Mouse (Mus musculus) left cerebral cortex, postnatal 25 days (tissue): ENCODE results near the gene Ltbp1. TPM values are rescaled to one million over a fixed set of nuclear protein-coding genes. Genes with fewer than 3 reads are reported as not detected.
A peak's percentile ranks its signal among the peaks of the same experiment; 100 is the strongest.

Experiments
- DNase-seq, 2 experiments: peaks; one replicate each; pipeline ENCODE4 v3.0.0; 2022; ENCODE audit warnings: low spot score in 2 of 2, mixed read lengths in 1 of 2
- intact Hi-C: fragments of 180-260 bp; cut with DNase I; formaldehyde crosslinking; loops from one replicate; pipeline ENCODE4 v1.15.1; 2025
- total RNA-seq, 2 experiments: library from RNA; stranded (reverse); gene quantifications; 2 replicates each; pipeline ENCODE4 v1.2.3; 2021

Gene Ltbp1
- total RNA-seq, 2 experiments from 2014 or later: 8.9 to 9.1 TPM

DNA sequence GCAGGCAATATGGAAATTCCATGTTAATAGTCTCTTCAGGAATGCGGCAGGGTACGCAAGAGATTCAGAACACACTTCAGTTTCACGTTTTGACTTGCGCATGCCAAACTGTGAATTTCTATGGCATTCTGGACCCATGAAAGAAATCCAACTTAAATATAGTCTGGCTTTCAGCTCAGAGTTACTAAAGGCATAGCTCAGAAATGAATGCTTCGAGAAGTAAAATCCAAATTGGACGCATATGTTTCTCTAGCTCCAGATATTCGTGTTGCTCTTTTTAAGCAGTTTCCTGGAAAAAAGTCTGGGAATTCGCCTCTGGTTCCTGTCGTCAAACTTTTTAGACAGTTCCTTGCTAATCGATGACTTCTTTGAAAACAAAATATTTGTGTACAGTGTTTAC is 318.4 kb downstream of the Ltbp1 start:
- no peak for DNase-seq
- intact Hi-C loops: no loop called here

DNA sequence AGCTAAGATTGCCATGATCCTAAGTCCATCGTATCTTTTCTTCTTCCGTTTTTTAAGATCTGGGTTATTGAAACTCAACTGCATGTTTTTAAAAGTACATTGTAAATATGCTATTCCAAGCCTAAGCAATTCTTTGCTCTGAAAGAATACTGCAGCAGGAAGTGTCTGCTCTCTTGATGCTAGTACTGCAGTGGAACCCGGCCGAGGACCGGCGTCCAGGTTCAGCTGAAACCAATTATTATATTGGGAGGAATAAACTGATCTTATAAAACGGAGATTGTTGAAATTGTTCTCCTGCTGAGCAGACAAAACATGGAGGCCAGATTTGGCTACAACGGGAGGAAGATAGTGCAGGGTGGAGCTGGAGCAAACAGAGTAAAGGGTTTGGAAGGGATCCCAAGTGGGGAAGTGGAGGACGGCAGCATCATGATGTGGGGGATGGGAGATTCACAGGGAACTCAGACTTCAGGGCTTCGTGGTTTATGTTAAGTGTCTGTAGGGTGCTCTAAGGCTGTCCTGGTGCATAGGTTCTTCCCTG is 322.8 kb downstream of the Ltbp1 start:
- DNase-seq: no peak
- intact Hi-C loops: no loop called here

DNA sequence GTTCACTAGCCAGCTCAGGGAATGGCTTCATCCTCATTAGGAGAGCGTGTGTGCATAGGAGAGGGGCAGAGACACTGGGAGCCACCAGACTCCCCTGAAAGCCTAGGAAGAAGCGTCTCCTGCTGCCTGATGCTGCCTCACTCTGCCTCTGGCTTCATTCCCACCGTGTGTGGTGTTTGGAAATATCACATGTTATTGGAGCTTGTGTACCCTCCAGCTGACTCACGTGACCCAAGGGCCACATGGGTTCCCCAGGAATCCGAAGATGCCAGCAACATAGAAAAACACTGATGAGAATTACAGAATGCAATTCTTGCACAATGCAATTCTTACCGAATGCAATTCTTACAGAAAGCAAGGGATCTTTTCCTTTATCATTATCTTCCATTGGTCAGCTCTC is 325.0 kb downstream of the Ltbp1 start:
- no peak for DNase-seq
- intact Hi-C loops: no loop called here

DNA sequence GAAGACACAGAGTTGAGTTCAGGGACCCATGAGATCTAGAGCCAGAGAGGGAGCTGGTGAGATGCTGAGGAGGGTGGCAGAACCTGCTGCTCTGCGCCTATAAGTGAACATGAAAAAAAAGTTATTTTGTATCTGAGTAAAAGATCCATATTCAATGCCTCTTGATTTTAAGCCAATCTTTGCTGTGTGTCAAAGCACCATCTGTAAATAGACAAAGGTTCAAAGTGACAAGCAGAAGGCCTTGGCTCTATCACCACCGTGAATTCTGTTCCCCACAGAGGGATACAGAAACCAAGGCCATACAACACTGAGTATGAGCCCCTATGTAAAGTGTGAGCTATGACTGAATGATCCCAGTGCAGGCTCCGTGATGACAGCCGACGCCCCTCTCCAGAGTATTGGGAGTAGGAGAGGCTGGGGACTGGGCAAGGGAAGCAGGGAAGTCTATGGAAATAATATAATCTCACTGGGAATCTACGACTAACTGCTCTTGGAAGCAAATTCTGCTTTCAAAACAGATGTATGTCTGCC is 326.1 kb downstream of the Ltbp1 start:
- DNase-seq: no peak
- intact Hi-C loops: no loop called here

DNA sequence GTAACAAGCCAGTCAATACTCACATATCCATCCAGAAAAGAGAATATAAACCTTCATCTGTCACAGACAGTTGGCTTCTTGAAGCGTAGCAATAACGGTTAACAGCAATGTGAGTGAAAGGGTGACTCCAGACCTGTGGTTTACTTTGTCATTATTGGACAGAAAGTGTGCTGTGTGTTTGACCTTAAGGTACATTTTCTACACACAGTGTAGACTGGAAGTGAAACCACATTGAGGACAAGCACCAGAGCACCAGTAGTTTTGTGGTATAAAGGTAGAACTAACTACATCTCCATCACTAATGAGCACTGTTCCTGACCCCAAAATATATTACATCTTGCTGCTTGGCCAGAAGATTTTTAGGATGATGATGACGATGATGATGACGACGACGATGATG is 326.9 kb downstream of the Ltbp1 start:
- intact Hi-C loops: no loop called here
- DNase-seq: no peak

DNA sequence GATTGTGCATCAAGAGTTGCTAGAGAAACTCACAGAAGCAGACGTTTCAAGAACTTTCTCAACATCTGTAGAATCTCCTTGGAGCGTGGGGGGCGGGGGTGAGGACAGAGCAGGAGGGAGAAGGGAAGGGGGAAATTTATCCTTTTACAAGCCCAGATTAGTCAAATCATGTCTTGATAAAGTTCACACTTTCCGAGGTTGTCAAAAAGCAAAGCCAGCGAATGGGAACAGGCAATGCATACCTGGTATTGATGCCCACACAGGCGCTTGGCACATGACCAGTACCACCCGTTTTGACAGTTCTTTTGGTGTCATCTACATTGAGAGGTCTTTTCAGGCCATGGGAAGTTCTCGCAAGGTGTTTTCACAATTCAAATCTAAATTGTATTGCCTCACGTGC is 327.6 kb downstream of the Ltbp1 start:
- no peak for DNase-seq
- intact Hi-C loops: no loop called here

DNA sequence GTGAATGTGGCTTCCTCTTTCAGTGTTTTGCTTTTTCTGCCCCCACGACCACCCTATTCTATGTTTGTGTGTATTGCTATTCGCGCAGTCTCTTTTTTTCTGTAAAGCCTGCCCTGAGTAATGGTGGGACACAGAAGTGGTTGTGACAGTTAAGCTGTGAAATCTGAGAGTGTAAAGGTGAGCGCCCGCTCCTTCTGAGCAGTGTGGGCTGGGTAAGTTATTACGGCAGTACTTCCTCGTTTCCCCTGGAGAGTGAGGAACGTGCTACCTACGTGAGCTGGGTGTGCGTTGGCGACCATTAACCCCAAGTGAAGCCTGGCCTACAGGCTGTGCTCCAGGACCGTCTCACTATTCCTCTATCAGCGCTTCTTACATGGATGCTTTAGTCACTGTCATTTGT is 328.4 kb downstream of the Ltbp1 start:
- intact Hi-C loops: no loop called here
- no peak for DNase-seq

DNA sequence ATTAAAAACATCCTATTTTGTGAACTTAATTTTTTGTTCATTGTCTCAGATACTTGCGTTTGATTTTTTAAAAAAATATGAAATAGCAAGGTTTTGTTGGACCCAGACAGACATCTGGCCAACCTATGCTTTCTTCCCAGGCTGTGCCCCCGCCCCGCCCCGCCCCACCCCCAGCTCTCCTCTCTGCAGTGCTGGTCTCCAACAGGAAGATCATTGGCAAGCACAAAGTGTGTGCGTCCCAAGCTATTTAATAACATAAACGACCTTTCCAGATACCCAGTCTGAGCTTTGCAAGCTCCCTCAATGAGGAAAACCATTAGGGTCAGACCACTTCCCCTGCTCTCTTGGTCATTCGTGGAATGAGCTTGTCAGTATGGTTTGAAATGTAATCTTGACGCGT is 330.3 kb downstream of the Ltbp1 start:
- DNase-seq: no peak
- intact Hi-C loops: no loop called here

DNA sequence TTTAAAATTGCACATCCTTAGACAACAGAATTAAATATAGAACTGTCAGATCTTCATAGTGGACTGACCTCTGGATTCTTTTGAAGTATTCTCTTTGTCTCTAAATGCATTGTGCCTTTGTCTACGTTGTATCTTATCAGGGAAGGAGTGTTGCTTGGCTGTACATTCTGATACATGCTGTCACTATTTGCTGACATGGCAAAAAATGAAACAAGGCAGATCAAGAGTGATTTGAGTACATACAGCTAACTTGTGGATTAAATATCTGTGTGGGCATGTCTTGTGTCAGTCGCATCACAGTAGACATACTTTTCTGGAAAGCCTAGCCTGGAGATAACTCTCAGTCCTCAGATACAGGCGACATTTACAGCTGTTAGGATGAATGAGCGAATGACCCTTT is 335.9 kb downstream of the Ltbp1 start:
- no peak for DNase-seq
- intact Hi-C loops: no loop called here

DNA sequence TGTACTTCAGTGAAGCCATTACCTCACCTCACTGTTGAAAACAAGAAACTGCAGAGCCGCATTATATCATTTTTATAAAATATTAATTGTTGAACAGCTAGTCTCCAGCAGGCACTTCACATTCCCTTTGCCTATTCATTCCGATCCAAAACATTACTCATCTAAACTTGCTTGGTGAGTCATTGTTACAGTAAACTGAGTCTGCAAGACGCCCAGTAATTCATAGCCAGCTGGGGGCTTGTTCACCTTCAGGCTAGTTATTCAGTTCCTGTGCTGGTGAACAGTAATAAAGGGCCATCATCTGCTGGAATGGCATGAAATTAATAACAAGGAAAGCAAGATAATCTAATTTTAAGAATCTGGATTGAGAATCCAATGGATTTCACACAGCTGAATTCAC is 339.7 kb downstream of the Ltbp1 start:
- no peak for DNase-seq
- intact Hi-C loops: no loop called here

DNA sequence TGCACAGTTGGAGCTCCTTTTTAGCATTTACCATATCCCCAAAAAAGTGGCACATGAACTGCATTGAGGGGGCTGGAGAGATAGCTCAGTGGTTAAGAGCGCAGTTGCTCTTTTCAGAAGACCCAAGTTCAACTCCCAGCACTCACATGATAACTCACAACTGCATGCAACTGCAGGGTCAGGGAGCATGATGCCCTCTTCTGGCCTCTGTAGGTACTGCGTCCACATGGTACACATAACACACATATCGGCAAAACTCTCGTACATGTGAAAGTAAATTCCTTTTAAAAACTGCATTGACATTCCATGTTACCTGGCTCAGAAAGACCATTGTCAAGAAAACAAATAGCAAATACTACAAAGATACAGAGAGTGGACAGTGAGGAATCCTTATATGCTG is 342.0 kb downstream of the Ltbp1 start:
- intact Hi-C loops: no loop called here
- DNase-seq: no peak

DNA sequence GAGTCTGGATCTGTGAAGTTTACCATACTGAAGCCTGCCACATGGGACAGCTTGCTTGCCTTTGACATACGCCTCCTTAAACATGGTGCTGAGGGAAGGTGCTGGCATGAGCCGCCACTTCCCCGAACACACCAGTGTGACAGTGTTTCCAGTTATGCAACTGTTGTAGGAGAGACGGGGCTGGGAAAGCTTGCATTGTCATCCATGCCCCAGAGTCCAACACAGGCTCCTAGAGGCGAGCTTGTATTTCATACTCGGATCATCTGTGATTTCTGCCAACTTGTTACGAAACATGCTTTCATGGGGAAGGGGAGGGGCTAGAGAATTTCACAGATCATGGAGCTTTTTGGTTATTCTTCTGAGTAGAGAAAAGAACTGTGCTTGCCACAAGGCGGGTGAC is 343.7 kb downstream of the Ltbp1 start:
- intact Hi-C loops: no loop called here
- DNase-seq: peak; percentile 42 to 78

DNA sequence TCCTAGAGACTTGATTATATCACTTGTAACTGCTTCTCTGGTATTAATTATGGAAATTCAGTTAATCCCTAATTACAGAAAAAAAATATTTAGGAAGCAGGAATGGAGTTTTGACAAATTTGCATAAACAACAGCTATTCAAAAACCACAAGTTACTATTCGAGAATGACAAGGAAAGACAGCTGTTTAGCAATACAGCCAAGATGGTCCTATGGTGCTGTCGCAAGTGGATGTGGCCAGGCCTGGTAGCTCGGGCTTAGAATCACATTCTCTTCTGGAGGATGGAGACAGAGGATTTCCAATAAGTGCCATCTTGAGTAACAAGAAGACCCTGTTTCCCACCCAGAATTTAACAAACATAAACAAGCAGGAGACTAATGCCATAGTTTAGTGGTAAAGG is 344.2 kb downstream of the Ltbp1 start:
- intact Hi-C loops: no loop called here
- no peak for DNase-seq

DNA sequence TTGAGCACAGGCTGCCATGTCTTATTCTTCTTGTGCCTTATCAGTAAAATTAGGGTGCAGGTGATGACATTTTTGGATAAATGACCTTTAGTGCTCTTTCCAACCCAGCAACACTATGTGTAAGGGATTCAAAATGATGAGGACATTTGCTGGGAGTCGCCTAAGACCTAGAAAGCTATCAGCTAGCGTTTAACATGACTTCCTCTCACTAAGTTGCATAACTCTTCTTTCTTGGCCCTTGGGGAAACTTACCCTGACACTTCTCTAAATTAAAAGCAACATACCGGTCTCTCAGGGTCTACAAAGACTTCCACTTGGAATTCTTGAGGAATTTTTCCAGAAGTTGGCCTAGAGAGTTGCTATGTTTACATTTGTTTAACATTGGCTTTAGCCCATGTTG is 348.0 kb downstream of the Ltbp1 start:
- intact Hi-C loops: no loop called here
- DNase-seq: no peak

DNA sequence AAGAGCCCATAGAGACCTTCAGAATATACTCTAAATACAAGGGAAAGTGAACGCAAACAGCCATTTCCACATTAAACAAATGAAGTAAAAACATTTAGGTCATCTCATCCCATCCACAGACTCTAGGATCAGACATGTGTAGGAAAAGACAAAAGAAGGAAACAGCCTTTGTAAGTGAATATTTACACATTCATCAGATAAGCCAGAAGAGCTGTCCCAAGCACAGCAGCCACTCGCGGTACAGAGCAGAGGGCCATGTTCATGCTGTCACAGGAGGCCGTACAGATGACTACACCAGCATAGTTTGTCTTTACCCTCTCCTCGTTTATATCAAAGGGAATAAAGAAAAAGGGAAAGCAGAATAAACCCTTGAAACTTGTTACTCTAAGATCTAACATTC is 350.1 kb downstream of the Ltbp1 start:
- DNase-seq: no peak
- intact Hi-C loops: no loop called here

DNA sequence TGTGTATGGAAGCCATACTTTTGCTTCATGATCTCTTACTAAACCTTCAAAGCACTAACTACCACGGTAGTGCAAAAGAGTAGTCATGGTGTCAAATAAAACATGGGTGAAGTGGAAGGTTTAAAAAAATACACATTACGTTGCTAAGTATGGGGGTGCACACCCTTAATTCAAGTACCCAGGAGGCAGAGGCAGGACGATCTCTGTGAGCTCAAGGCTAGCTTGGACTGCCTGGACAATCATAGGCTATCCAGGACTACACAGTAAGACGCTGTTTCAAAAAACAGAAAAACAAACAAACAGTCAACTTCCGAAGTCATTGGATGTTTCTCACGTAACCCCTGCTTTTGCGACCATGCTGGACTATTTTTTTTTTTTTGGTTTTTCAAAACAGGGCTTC is 354.7 kb downstream of the Ltbp1 start:
- intact Hi-C loops: no loop called here
- DNase-seq: no peak

DNA sequence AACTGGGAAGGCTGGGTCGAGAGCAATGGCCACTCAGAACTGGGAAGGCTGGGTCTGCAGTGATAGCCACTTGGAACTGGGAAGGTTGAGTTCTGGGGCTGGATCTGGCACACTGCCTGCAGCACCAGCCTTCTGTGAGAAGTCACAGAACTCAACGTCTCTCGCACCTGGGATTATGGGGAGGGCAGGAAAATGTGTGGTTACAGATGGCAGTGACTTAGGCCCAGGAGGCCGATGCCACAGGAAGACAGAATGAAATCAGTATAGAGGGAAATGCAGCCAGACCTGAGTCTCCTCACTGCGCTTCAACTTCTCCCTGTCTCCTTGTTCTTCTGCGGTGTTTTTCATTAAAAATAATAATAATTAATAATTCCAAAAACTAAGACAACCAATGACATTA is 361.0 kb downstream of the Ltbp1 start:
- intact Hi-C loops: no loop called here
- no peak for DNase-seq

DNA sequence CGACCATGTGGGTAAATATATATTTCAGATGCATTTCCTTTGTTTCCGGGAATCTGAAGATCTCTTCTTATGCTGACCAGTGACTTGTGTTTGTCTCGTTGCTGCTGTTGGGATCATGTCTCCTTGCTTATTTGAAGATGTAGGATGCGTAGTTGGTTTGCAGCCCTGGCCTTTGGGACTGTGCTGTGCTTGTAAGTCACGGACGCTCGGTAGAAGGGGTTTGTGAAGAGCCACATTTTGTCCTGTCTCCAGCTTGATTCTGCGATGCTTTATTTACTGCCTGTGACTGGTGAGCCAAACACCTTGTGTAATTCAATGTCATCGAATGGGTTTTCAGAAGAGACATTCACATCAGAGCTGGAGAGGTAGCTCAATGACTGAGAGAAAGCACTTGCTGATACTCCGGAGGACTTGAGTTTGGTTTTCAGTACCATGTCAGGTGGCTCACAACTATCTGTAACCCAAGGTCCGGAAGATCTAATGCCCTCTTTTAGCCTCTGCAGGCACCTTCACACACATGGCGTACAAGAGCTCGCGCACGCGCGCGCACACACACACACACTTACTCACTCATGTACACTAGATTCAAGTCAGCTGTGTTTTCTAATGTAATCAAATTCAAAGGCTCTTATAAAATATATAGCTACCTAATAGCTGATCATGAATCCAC is 362.3 kb downstream of the Ltbp1 start:
- intact Hi-C loops: no loop called here

DNA sequence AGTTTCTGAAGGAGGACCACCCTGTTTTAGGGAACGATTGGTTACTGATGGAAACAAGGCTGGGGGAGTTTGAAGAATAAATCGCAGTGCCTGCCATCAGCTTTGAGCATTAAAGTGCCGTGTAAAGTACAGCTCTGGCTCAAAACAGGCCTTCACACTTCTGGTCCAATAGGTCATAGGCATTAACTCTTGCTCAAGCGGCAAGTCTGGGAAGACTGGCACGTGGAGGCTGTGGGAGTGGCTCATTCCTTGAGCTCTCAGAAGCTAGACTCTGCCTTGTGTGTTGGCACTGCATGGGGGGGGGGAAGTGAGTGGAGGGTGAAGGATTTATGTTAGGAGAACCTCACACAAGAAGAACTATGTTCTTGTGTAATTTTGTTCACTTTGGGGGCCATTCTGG is 363.2 kb downstream of the Ltbp1 start:
- intact Hi-C loops: no loop called here
- no peak for DNase-seq

More for the DNA sequence above, 362.3 kb downstream of the Ltbp1 start:
- no peak for DNase-seq

DNA sequence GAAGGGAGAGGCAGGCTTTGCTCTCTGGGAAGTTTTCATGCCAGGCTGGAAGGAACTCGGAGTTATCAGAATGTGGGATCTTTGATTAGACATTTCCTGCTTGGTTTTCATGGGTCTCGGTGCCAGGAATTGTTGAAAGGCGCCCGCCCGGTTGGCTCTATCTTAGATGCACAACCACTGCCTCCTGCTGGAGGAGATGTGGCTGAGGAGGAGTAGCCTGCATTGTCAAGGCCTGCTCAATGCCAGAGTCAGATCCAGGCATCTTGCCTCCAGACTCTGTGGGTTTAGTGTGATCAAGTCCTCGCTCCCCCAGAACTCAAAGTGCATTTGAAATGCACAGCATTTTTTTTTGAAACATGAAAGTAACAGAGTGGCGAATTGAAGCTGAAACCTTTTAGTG is 364.0 kb downstream of the Ltbp1 start:
- intact Hi-C loops: no loop called here

DNA sequence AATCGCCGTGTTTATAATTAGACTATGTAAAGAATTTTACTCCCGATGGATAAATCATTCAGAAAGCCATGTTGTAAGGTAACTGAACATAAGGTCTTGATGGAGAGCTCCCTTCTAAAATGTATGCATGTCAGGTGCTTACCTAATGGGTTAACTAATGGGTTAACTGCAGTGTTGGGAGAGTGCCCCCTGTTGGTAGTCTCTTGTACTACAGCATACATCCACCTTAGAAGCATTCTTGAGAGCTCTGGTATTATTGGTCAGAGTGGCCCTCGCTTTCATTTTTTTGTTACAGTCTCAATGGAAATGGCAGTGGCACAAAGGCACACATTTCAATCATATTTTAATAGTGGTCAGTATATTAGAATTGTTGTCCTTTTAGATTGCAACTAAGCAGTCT is 364.8 kb downstream of the Ltbp1 start:
- no peak for DNase-seq
- intact Hi-C loops: loop anchor here (5.0 kb wide), 1 partner anchor 558 kb away; no protein-coding TSS in a partner anchor

More for the DNA sequence above, 364.0 kb downstream of the Ltbp1 start:
- no peak for DNase-seq

DNA sequence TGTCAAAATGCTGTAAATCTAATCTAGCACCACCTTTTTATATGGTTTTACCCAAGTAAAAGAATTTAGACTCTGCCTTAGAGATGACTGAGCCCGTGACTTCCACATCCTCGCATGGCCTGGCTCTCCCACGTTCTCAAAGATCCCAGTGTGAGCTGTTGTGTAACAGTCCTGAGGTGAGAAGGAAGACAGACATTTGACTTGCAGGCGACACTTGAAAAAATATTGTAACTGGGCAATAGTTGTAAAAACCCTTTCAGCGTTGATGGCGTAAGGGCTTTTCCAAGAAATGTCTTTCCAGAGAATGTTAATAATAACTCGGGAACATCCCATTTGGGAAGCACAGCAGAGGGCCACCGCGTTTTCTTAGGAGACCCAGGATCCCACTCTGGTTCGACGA is 366.3 kb downstream of the Ltbp1 start:
- intact Hi-C loops: loop anchor here (5.0 kb wide), 1 partner anchor 559 kb away; no protein-coding TSS in a partner anchor
- DNase-seq: no peak
